Mouse (Mus musculus) kidney, adult 9 months (tissue): Measurements from ENCODE around the gene Nup205.

Experiments
- DNase-seq: peaks from one replicate; pipeline ENCODE4 v3.0.0; 2022

Gene Nup205

DNA sequence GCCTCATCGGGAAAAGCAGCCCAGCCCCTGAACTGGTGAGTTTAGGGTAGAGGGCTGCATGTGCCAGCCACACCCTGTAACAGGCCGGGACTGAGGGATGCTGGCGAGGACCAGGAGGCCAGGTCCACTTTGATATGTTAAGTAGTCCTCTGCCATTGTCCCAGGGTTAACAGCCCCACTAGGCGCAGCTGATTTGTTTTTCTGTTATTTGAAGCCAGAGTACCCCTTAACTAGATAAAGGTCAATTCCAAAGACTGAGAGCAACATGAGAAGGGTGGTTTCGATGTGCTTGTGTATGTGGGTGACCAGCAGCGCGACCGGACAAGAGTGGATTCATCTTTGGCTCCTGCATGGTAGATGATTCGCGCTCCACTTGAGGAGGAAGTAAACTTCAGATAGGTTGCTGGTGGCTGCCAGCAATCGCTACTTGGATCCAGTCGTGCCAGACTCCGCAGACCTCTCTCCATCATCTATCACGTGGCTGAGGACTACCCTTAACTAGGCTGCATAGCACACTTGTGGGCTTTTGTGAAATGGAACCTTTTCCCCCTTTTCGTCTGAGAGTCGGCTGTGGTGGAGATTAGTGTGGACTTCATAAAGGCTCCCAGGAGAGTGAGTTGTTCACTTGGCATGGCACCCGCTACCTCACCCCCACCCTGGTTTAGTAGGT lies 74.7 kb downstream of the Nup205 start:
- no peak for DNase-seq

DNA sequence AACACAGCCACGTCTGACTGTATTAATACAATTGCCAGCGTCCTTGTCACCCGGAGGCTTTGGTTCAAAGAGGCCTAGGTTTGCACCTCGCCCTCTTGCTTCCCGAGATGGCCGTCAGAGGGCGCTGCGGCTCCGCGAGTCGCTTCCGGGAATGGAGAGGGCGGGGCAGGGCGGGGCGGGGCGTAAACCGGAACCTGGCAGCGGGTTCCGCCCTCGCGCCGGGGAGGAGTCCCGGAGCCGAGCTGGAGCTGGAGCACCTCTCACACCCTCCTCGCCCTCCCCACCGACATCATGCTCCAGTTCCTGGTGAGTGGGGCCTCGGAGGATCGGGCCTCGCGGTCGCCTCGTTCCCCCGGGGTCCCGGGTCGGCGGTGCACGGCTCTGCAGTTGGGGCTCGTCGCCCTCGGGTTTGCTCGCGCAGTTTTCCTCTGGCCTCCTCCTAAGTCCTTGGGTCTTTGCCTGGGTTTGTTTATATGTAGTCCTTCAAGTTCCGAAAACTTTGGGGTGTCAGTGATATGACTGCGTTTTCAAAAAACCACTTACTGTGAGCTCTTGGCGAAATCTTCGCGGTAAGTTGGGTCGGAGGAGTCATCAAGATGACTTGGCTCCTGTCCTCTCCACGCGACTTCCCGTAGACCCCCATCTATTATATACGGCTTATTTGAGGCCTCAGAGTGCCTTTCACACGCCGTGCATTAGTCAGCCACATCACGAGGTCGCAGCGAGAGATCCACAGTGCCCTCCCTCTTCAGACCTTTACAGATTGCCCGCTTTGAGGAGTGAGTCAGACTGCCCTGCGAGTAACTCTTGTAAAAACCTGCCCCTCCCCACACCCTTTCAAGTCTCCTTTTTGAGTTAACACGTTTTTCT lies 75.5 kb downstream of the Nup205 start:
- peak; percentile 87 for DNase-seq

DNA sequence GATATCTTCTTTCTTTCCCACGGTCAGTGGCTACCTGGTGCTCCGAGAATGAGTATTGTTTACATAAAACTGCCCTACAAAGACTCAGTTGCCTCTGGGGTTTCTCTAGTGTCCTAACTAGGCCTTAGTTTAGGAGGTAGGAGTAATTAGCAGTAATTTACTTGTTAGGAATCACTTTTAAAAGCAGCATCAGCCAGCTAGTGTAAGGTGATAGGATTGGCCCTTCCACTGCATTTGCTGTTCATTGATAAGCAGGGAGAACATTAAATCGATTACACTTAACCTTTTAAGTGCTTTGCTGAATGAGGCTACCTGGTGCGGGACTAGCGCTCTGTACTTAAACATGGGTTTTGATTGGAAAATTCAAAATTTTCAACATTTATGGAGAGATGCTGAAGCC lies 76.3 kb downstream of the Nup205 start:
- no peak for DNase-seq

DNA sequence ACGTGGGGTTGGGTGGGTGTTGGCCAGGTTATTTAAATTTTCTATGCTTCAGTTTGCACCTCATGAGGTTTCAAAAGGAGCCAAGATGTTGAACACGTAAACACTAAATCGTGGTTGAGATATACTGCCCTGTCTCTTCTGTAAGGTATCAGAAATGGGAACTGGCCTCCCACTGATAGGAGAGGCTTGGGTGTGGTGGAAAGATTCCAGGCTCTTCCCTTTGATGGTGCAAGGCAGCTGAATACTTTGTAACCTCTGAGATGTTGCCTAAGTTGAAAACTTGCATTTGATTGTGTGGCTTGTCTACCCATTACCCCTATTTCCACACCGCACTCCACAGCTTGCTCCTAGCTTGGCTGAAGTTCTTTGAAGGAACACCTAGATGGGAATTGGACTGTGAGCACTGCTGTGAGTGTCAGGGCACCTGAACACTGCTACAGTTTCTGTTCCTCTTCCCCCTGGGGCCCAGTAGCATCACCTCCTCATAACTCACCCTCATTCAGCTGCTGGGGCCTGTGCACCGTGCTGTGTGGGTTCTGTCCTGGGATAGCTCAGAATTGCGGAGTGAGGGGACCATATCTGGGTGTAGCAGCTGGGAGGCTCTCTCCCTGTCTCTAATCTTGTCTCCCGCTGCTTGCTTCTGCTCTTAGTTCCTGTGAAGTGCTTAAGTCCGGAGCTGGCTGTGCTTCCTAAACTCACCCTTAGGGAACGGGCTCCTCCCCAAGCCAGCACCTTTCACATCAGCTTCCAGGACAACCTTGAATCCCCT lies 77.1 kb downstream of the Nup205 start:
- DNase-seq = no peak

DNA sequence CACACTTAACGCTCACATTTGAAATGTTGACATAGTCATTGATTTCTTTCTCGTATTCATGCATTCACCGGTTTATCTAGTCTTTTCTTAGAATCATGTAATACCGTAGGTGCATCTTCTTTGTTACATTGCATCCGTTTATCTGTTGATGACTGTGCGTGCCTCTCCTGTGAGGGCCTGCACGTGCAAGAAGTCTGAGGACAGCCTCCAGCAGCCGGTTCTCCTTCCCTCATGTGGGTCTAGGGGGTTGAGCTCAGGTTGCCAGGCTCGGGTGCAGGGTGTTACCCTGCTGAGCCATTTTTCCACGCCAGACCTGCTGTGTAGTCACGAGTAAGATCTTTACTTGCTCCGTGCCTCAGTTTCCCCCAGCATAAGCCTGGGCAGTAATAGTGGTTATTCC lies 77.8 kb downstream of the Nup205 start:
- DNase-seq = no peak

DNA sequence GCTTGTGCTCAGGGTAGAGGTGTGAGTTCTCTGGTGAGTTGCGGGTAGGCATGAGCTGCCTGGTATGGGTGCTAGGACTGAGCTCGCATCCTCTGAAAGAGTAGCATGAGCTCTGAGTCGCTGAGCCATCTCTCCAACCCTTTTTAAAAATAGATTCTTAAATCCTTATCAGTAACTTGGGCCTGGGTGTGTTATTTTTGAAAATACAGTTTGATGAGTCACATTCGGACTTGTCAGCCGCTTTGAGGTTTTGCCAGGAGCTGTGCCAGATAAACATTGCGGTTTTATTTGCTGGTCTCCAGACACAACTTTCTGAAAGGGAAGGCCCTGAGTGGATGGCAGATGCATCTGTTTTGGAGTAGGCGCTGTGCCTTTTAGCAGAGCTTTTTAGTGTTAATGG lies 79.5 kb downstream of the Nup205 start:
- DNase-seq = peak; percentile 37

DNA sequence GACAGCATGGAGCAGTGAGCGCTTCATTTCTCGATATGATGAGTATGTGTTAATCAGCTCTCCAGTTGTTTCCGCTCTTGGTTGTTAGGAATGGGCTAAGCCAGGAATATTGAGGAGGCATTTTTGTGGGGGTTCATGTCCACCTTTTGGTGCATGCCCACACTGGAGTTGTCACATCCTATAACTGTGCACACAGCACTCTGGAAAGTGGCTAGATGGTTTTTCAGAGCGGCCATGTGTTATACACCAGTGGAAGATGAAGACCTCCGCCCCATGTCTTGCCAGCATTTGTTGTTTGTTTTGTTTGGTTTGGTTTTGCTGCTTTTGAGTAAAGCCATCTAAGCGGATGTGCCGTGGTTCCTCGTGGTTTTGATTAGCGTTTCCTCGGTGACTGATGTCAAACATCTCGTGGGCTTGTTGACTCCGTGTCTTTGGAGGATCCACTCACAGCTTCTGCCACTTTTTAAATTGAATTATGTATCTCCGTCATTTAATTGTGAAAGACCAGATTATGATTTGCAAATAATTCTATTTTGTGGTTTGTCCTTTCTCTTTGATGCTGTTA lies 80.5 kb downstream of the Nup205 start:
- no peak for DNase-seq

DNA sequence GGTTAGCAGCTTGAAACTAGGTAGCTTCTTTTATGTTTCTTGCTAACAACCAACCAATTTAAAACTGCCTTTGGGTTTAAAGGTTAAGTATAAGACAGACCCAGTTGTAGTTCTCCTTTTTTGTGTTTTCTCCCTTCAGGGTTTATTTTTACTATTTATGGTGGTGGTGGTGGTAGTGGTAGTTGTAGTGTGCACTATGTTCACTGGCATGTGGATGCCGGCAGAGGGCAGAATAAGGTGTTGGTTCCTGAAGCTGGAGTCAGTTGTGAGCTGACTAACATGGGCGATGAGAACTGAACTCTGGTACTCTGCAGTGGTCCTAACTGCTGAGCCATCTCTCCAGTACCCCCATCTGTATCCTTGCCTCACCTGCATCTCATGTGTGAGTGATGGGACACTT lies 81.7 kb downstream of the Nup205 start:
- no peak for DNase-seq

DNA sequence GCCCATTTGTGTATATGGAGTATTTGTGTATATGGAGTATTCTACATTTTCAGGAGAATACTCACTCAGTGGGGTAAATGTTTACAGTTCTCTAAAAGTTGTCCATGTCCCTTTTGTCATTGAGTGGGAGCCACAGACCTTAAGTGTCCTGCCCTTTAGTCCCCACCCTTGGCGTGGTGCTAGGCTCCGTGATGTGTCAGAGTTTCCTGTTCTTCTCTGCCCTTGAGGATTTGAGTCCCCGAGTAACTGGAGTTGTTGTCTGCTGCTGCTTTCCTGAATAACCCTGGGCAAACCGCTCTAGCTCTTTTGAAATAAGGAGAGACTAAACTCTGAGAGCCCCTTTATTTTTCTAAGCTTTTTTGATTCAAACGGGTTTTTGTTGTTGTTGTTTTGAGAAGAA lies 82.3 kb downstream of the Nup205 start:
- no peak for DNase-seq

DNA sequence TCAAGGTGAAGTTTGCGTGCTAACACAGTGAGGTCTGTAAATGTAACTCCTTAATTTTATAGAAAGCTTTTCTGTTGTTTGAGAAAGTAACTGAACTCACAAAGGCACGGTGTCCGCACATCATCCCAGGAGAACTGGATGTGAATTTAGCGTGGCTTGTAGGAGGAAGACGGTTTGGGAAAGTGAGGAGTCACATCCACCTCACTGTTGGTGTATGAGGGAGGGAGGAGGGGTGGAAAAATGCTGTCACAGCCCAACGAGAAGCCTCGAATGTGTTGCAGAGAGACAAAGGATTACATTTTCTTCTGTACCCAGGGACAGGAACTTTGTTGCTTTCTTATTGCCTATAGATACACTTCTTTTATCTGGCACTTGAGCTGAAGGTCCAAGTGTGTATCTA lies 83.3 kb downstream of the Nup205 start:
- DNase-seq = no peak

DNA sequence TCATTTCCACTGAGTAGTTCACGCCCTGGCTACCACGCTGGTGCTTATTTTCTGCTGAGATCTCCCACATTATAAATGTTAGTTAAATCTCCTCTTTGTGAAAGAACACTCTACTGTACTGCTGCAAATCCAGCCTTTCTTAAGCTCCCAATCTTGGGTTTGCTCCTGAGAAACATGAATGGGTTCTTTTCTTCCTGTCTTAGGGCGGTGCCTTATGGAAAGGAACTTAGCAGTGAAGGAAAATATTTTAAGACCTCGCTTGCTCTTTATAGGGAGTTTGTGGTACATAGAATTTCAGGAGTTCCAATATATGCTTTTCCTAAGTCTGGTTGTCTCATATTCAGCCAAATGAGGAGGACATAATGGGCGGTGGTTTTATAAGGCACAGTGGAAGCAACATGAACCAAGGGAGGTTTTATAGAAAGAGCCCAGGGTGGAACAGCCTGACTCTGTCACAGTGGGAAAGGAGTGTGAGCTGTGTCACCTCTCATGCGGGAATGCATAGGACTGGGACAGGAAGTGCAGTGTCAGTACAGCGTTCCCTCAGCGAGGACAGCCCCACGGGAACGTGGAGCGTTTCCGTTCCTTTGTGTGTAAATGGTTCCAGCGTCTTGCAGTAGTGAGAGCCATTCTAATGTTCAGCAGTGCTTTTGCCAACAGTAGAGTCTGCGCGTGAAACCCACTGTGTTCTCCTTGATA lies 88.5 kb downstream of the Nup205 start:
- no peak for DNase-seq

DNA sequence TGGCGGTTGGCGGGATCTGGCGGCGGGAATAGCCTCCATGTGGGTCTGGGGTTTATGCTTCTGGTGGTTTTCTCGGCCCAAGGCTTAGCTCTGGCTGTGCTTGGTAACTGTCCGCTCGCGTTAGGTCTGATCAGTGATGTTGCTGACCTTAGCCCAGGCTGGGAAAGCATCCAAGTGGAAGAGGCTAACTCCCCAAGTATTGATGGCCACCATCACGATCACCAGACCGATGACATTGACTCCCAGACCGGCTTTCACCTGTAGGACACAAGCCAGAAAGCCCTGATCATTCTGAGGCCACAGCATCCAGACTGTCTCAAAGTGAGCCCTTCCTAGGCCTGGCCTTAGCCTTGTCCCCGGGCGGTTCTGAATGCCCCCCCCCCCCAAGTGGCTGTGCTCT lies 91.5 kb downstream of the Nup205 start:
- no peak for DNase-seq

DNA sequence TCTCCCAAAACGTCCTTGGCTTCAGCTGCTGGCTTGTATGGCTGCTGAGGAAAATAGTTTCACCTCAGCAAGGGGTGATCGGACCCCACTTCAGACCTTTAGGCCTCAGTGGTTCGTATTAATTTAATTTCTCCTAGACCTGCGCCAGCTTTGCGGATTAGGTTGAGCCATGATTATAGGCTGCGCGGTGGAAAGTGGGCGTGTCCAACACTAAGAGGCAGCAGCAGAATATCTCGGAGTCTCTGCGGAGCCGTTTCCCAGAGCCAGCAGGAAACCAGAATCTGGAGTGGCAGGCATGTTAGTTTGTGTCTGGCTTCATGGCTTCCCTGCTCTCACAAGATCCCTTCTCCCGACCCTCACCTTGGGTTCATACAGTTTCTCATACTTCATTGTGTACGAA lies 92.4 kb downstream of the Nup205 start:
- DNase-seq = no peak

DNA sequence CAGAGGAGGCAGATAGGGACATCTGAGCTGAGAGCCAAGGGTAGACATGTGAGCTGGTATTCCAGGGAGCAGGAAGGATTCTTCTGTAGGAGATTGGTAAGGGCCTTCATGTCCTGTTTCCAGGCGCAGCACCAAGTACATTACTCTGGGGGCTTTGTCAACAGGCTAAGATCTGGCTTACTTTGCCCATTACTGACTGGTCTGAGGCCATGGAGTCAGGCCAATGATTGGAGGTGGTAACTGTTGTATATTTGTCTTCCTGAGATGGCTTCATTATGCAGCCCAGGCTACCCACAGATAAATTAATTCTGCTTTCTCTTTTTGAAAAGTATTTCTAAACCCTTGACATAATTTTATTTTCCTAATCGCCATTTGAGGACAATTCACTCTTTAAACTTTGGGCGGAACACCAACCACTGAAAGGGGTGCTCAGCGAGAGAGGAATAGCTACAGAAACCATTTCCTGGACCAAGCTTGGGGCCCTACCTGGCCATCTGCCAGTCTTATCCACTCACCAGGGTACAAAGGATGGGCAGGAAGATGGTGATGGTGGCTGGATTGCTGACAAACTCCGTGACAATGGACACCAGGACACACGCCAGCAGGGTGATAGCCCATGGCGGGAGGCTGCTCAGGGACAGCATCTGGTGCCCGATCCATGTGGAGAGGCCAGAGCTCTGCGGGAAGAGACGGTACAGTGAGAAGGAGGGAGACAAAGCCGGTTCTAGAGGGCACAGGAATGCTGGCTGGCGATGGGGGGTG lies 94.1 kb downstream of the Nup205 start:
- no peak for DNase-seq

DNA sequence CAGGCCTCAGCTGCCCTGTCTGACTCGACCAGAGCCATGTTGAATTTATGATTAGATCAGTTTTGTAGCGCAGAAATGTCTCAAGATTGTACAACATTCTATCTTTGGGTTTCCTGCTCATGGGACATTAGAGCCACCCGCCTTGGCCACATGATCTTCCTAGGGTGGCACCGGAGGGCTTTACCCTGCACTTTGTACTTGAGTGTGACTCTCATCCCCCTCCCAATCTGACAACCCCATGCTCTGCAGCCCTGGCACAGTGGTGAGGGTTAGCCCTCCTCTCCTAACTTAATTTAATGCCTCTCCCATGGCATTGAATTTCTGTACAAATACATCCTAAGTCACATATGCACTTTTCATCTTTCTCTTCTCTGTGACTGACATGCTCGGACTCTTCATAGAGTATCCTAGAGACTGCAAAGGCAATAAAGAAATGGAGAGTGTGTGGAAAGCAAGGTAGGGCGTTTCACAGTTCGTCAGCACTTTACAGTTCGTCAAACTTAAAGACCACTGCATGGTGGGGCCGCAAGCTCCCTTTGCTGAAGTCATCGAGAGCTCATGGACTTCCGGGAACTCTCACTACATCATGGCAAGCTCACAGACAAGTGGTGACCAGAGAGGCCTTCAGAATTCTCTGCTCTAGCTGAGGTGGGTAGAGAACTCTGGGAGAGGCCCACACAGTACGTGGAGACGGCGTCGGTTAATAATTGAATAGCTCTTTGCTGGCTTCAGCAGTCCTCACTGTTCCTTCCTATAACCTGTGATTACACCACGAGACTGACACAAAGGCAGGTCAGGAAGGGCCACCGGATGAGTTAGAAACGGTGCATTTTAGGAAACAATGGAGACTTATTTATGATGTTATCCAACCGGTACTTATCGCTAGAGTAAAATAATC lies 94.9 kb downstream of the Nup205 start:
- peak; percentile 84 for DNase-seq

DNA sequence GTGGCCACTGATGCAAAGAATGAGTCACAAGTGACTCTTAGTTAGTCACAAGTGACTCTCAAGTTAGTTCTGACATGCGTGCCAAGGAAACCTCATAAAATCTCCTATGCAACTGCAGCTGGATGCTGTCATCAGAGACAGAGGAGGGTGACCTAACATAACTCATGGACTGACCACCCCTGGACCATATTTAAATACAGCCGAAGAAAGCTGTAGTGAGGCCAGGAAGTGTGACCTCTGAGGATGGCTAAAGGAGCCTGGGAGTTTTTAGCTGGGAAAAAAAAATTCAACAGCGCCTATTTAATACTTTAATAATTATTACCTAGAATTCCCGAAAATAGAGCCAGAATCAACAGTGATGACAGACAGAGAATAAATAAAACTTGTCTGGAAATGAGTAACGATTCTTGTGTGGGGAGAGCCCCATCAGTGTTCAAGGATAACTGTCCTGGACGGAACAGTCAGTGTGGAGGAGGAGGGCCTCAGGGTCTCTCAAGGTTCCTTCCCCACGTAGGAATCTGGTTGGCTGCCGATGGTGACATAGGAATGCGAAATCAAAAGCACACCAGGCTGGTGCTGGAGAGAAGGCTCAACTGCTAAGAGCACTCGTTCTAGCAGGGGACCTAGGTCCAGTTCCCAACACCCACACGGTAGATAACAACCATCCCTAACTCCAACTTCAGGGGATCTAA lies 96.3 kb downstream of the Nup205 start:
- DNase-seq = peak; percentile 72

DNA sequence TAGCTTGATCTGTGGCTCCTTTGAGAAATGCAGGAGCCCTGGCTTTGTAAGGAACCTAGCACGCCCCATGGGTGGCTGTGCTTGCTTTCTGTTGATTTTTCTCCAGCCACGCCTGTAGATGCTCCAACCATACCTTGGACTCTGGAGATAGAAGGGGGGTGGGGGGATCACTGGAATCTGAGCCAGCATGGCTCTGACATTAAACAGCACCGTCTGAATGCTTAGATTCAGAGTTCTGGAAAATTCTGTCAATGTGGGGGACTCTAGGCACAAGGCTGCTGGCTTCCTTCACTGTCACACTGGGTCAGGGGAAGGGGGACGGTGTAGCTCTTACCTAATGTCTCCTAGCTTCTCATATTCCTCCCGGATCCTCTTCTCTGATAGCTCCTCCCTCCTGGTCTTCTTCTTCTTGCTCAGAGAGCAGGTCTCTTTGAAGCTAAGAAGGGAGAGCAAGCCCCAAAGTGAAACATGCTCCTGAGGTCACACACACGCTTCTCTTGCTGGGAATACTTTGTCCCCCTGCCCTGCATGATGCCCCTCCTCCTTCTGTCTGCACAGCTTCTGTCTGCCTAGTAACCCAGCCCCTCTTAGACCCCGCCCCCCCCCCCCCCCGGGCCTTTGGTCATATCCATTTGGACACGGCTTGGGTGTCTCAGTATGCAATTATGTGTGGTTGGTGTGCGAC lies 100.8 kb downstream of the Nup205 start:
- no peak for DNase-seq

DNA sequence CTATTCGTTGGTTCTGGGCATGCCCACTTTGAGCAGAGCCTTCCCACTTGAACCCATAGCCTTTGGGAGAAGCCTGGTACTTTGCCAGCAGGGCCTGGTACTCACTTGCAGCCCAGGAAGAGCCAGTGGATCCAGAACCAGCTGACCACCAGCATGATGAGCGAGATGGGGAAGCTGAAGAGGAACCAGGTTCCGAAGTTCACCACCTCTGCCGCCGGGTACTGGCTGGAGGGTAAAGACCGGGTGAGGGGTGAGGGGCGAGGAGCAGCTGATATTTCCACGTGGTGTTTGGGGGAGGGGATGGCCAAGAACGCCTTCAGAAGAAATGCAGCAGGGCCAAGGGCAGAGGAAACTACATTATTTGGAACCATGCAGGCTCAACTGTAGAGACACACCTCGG lies 102.1 kb downstream of the Nup205 start:
- DNase-seq = peak; percentile 82

DNA sequence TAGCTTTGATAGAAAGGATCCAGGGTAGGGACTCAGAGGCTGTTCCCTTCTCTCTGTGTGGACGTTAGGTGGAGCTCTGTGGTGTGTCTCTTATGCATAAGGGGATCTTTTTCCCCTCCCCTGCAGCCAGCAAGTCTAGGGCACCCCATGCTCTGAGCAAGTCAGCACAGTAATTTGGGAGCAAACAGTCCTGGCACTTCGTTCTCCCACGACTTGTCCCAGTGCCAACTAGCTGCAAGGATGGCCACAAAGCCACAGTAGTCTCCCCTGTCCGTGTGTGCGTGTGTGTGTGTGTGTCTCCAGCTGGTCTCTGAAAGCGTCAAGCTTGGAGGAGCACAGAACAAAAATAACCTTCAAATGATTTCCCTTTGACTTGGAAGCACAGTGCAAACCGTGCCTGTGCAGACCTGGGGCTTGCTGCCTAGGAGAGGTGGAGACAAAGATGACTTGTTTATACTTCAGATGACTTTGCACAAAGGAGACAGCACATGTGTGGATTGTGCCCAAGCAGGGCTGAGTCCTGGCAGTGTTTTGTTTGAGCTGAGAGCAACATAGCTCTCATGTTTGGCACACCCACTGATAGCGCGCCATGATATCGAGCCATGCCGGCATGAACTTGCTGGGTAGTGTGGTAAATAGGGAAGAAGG lies 111.0 kb downstream of the Nup205 start:
- DNase-seq = peak; percentile 75
